Mouse (Mus musculus) embryonic facial prominence, embryonic 11.5 days (tissue): ENCODE results near the gene Lrrd1. TPM values are rescaled to one million over a fixed set of nuclear protein-coding genes. Genes with fewer than 3 reads are reported as not detected.
"Not testable (repeated sequence)": the region's sequence is repeated elsewhere in the genome, so short reads cannot be mapped to it uniquely, and the experiment has no call there.

ENCODE experiments used
- ATAC-seq: fragments of 200-750 bp; cut with Nextera tagmentation; replicated peaks from 2 replicates; pipeline ENCODE4 v1.8.0; 2017; ENCODE audit warnings: low read depth; ENCODE audit not compliant: insufficient number of reproducible peaks, low FRiP score, low TSS enrichment
- DNase-seq: peaks from one replicate; pipeline ENCODE4 v3.0.0-alpha.2; 2015; ENCODE audit warnings: low spot score
- H3K27ac ChIP-seq: fragments of 300-500 bp; sonication (generic); replicated peaks from 2 replicates; pipeline ENCODE4 v1.5.1; 2014; ENCODE audit warnings: mild to moderate bottlenecking, low read depth, low read length, control low read depth
- H3K27me3 ChIP-seq: fragments of 300-500 bp; sonication (generic); 2 replicates; pipeline ENCODE4 v1.6.1; 2014; ENCODE audit warnings: mild to moderate bottlenecking, low read length, moderate library complexity, mixed read lengths; ENCODE audit not compliant: control insufficient read depth, insufficient read depth
- H3K36me3 ChIP-seq: fragments of 300-500 bp; sonication (generic); replicated peaks from 2 replicates; pipeline ENCODE4 v1.6.1; 2014; ENCODE audit warnings: low read depth, mild to moderate bottlenecking, low read length, moderate library complexity, mixed read lengths; ENCODE audit not compliant: control insufficient read depth, insufficient read depth
- H3K4me1 ChIP-seq: fragments of 300-500 bp; sonication (generic); 2 replicates; pipeline ENCODE4 v1.6.1; 2014; ENCODE audit warnings: low read length, mixed read lengths; ENCODE audit not compliant: control insufficient read depth, insufficient read depth
- H3K4me2 ChIP-seq: fragments of 300-500 bp; sonication (generic); 2 replicates; pipeline ENCODE4 v1.6.1; 2014; ENCODE audit warnings: low read depth, mild to moderate bottlenecking, control low read depth, low read length, moderate library complexity
- H3K4me3 ChIP-seq: fragments of 300-500 bp; sonication (generic); 2 replicates; pipeline ENCODE4 v1.5.1; 2014; ENCODE audit warnings: low read depth, low read length, control low read depth
- H3K9ac ChIP-seq: fragments of 300-500 bp; sonication (generic); replicated peaks from 2 replicates; pipeline ENCODE4 v1.6.1; 2014; ENCODE audit warnings: mild to moderate bottlenecking, control low read depth, low read length
- H3K9me3 ChIP-seq: fragments of 300-500 bp; sonication (generic); replicated peaks from 2 replicates; pipeline ENCODE4 v1.6.1; 2016; ENCODE audit warnings: mild to moderate bottlenecking, low read length, inconsistent platforms, mixed read lengths; ENCODE audit not compliant: control insufficient read depth
- WGBS: fragments of 180-500 bp; shearing (Covaris S2); extraction: QIAGEN DNeasy Blood & Tissue Kit; methylation state at CpG from one replicate; pipeline ENCODE4 v1.1.7; 2014; 5-methylcytosine and 5-hydroxymethylcytosine counted together
- polyA plus RNA-seq: library from polyadenylated mRNA; unstranded; fragments of >200 nt; fragmentation: Nextera tagmentation; extraction: Ambion mirVana; gene quantifications from 2 replicates; pipeline ENCODE4 v1.2.1, GENCODE M21; 2014

Gene Lrrd1
- 0.07 and 0.11 TPM in 2 replicates for polyA plus RNA-seq

DNA sequence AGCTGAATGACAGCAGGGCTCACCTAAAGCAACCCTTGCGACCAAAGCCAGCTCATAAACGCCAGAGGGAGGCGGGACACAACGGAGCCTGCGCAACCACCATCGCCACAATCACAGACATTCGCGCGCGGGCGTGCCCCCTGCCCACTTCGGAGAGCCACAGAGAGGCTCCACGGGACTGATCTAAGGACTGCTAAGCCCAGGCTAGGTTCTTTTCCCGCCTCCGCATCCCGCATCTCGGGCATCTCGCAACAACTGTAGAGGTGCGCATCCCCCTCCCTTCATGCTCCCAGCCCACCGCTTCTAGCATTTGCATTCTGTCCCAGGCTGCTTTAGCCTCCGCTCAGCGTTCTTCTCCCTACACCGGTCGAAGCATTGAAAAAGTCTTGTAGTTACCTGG is at the start of gene Lrrd1:
TSS of gene Lrrd1 (plus strand) at position 148 of the 400 bp plus-strand sequence.
- peak within 1 kb of the TSS; percentile 36 for H3K4me3 ChIP-seq
- H3K9ac ChIP-seq: peak within 1 kb of the TSS; percentile 51
- H3K4me1 ChIP-seq: no peaks in the 10 kb centered on the region
- H3K4me2 ChIP-seq: peak within 1 kb of the TSS; percentile 68
- H3K27ac ChIP-seq: no peak within 1 kb of the TSS
- no peaks in the 10 kb centered on the region for H3K27me3 ChIP-seq
- no peaks in the 10 kb centered on the region for H3K9me3 ChIP-seq
- DNase-seq (peak; percentile 28), ATAC-seq (peak; percentile 52; the same call in 1 of the 2 replicates)
- H3K36me3 ChIP-seq: no peaks in the 10 kb centered on the region
- 4% methylated on average over 24 of the region's 24 CpGs for WGBS

GRCm38 (mm10) chr5:3797101-3797500 is 47.9 kb upstream of the Lrrd1 start:
- not testable (repeated sequence) for ATAC-seq, H3K4me2 ChIP-seq, H3K27ac ChIP-seq, DNase-seq, H3K36me3 ChIP-seq, H3K9ac ChIP-seq, H3K4me3 ChIP-seq, H3K27me3 ChIP-seq, H3K4me1 ChIP-seq, H3K9me3 ChIP-seq
- WGBS: 97% methylated on average over 2 of the region's 2 CpGs

DNA sequence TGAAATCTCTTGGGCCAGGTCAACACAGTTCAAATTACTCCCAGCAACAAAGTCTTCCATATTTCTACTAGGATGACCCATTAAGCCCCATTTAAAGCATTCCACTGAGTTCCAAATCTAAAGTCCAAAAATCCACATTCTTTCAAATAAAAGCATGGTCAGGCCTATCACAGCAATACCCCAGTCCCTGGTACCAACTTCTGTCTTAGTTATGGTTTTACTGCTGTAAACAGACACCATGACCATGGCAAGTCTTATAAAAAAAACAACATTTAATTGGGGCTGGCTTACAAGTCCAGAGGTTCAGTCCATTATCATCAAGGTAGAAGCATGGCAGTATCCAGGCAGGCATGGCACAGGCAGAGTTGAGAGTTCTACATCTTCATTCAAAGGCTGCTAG is 46.3 kb upstream of the Lrrd1 start:
- not testable (repeated sequence) for H3K4me1 ChIP-seq, DNase-seq, H3K27ac ChIP-seq, H3K4me3 ChIP-seq, H3K9me3 ChIP-seq, H3K4me2 ChIP-seq, H3K9ac ChIP-seq, ATAC-seq, H3K36me3 ChIP-seq, H3K27me3 ChIP-seq

DNA sequence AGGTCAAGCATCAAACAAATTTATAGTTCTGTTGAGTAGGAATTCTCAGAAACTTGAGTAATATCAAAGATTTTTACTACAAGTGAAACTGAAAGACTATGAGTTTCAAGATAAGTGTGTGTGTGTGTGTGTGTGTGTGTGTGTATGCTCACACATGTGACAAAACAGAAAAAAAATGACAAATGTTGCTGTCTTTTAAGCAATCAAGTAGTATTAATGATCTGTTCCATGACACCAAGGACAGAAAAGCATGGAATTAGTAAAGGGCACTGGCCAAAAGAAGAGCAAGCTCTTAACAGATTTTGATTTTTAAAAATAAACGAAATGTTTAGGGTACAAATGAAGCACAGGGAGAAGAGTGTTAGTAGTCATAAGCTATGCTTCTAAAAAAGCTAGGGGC is 44.9 kb upstream of the Lrrd1 start:
- Histone ChIP-seq H3K9me3 (no peaks in the 10 kb centered on the region), H3K4me3 (no peak overlapping the region), H3K9ac (no peak overlapping the region), H3K36me3 (no peaks in the 10 kb centered on the region), H3K27me3 (no peaks in the 10 kb centered on the region), H3K4me2 (no peak overlapping the region), H3K27ac (no peak overlapping the region), H3K4me1 (no peaks in the 10 kb centered on the region)
- WGBS: 78% methylated on average over 1 of the region's 1 CpGs
- DNase-seq (no peak), ATAC-seq (no peak)

GRCm38 (mm10) chr5:3800881-3801280 is 44.1 kb upstream of the Lrrd1 start:
- H3K4me2 ChIP-seq: no peak overlapping the region
- DNase-seq (no peak), ATAC-seq (no peak)
- no peaks in the 10 kb centered on the region for H3K4me1 ChIP-seq
- H3K4me3 ChIP-seq: no peak overlapping the region
- 82% methylated on average over 4 of the region's 4 CpGs for WGBS
- H3K9ac ChIP-seq: no peak overlapping the region
- no peaks in the 10 kb centered on the region for H3K36me3 ChIP-seq
- no peak overlapping the region for H3K27ac ChIP-seq
- H3K9me3 ChIP-seq: no peaks in the 10 kb centered on the region
- no peaks in the 10 kb centered on the region for H3K27me3 ChIP-seq

GRCm38 (mm10) chr5:3801672-3802432 is 43.1 kb upstream of the Lrrd1 start:
- DNase-seq (peak; percentile 30), ATAC-seq (peak; percentile 26; the same call in 1 of the 2 replicates)
- Histone ChIP-seq H3K9ac (peak overlapping the region; percentile 84), H3K27ac (no peak overlapping the region), H3K36me3 (no peaks in the 10 kb centered on the region), H3K4me3 (peak overlapping the region; percentile 86), H3K27me3 (no peaks in the 10 kb centered on the region), H3K4me2 (peak overlapping the region; percentile 57), H3K9me3 (no peaks in the 10 kb centered on the region), H3K4me1 (no peaks in the 10 kb centered on the region)
- WGBS: 6% methylated on average over 18 of the region's 18 CpGs

DNA sequence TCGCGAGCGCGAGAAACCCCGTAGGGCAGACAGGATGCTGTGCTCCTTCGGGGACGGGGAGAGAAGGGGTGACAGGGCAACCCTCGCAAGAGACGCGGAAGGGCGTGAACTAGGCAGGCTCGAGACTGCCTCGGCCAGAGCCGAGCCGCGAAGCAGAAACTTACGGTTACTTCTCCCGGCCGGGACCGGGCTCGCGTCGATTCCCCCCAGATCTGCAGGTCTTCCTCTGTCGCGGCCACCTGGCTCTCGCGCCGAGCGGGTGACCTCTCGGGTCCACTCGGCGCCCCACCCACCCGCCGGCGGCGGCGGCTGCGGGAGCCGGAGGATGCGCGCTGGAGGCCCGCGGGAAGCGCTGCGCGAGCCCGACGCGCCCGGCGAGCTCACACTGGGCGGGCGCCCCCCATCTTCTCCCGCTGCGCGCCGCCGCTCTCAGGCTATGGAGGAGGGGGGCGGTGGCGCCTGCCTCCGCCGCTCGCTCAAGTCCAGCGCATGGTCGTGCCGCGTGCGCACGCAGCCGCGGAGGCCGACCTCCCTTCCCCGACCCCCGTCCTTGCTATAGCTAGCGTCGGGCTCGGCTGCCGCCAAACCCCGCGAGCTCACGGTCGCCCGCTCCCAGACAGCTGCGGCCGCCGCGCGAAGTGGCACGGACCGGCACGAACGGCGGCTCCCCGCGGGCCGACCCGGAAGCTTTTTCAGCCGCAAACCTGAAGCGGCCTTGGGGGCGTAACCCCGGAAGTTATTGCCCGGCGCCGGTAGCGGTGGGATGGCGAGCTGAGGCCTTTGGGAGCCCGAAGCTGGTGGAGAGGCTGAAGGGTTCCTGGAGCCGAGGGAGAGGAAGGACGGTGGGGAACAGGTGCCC is 42.3 kb upstream of the Lrrd1 start, which contains the start of the genes Ankib1 and Krit1:
TSS of gene Ankib1 (minus strand) at position 493 of the 859 bp plus-strand sequence.
TSS of gene Krit1 (plus strand) at position 752 of the 859 bp plus-strand sequence.
- peak; percentile 90 for DNase-seq
- WGBS: under 1% methylated on average over 74 of the region's 109 CpGs

More for the DNA sequence above, 42.3 kb upstream of the Lrrd1 start, which contains the start of the genes Ankib1 and Krit1:
- Histone ChIP-seq H3K4me2 (peak within 1 kb of the TSS; percentile 57), H3K36me3 (no peaks in the 10 kb centered on the region), H3K4me3 (peak within 1 kb of the TSS; percentile 86), H3K9ac (peak within 1 kb of the TSS; percentile 84), H3K27ac (peak within 1 kb of the TSS; percentile 84), H3K4me1 (no peaks in the 10 kb centered on the region), H3K27me3 (no peaks in the 10 kb centered on the region), H3K9me3 (no peaks in the 10 kb centered on the region)
- peak; percentile 97 for ATAC-seq
